Mouse (Mus musculus) lung, embryonic 14.5 days (tissue): ENCODE data around the gene Krtdap. TPM values are rescaled to one million over a fixed set of nuclear protein-coding genes. Genes with fewer than 3 reads are reported as not detected.

Experiments used
- ATAC-seq: fragments of 200-750 bp; cut with Nextera tagmentation; 2 replicates; pipeline ENCODE4 v1.8.0; 2017; ENCODE audit warnings: mild to moderate bottlenecking, moderate TSS enrichment, moderate library complexity; ENCODE audit not compliant: insufficient read depth
- DNase-seq: peaks from one replicate; pipeline ENCODE4 v3.0.0-alpha.2; 2015
- H3K27ac ChIP-seq: fragments of 300-500 bp; sonication (generic); 2 replicates; pipeline ENCODE4 v1.5.1; 2014; ENCODE audit warnings: low read depth, mild to moderate bottlenecking, moderate library complexity
- H3K27me3 ChIP-seq: fragments of 300-500 bp; sonication (generic); 2 replicates; pipeline ENCODE4 v1.6.1; 2014; ENCODE audit warnings: low read length, control low read depth; ENCODE audit not compliant: insufficient read depth
- H3K36me3 ChIP-seq: fragments of 300-500 bp; sonication (generic); 2 replicates; pipeline ENCODE4 v1.6.1; 2014; ENCODE audit warnings: control low read depth; ENCODE audit not compliant: insufficient read depth
- H3K4me1 ChIP-seq: fragments of 300-500 bp; sonication (generic); 2 replicates; pipeline ENCODE4 v1.6.1; 2014; ENCODE audit warnings: antibody characterized with exemption, control low read depth; ENCODE audit not compliant: insufficient read depth
- H3K4me2 ChIP-seq: fragments of 300-500 bp; sonication (generic); 2 replicates; pipeline ENCODE4 v1.6.1; 2014; ENCODE audit warnings: mild to moderate bottlenecking
- H3K4me3 ChIP-seq: fragments of 300-500 bp; sonication (generic); 2 replicates; pipeline ENCODE4 v1.5.1; 2014; ENCODE audit warnings: low read depth, low read length
- H3K9ac ChIP-seq: fragments of 300-500 bp; sonication (generic); 2 replicates; pipeline ENCODE4 v1.6.1; 2014
- H3K9me3 ChIP-seq: fragments of 300-500 bp; sonication (generic); 2 replicates; pipeline ENCODE4 v1.6.1; 2016; ENCODE audit warnings: low read depth, low read length, control low read depth
- CTCF ChIP-seq: IDR thresholded peaks from 2 replicates; pipeline ENCODE4 v1.5.1; 2016; ENCODE audit warnings: antibody characterized with exemption, low read depth
- WGBS: fragments of 180-500 bp; shearing (Covaris S2); extraction: QIAGEN DNeasy Blood & Tissue Kit; methylation state at CpG from one replicate; pipeline ENCODE4 v1.1.7; 2014; 5-methylcytosine and 5-hydroxymethylcytosine counted together
- polyA plus RNA-seq: library from polyadenylated mRNA; unstranded; fragments of >200 nt; fragmentation: Nextera tagmentation; extraction: Ambion mirVana; gene quantifications from 2 replicates; pipeline ENCODE4 v1.2.1, GENCODE M21; 2014

The Krtdap gene
- polyA plus RNA-seq, 1 experiment from 2014 or later = not detected

- no peak for DNase-seq
- Histone ChIP-seq H3K27me3 (no peaks in the 10 kb centered on the region), H3K4me1 (no peaks in the 10 kb centered on the region), H3K9me3 (no peaks in the 10 kb centered on the region), H3K36me3 (no peaks in the 10 kb centered on the region), H3K27ac (no peak overlapping the region), H3K4me2 (no peak overlapping the region), H3K4me3 (no peak overlapping the region), H3K9ac (no peak overlapping the region)
- ATAC-seq = no peak
- WGBS = 70% methylated on average over 13 of the region's 13 CpGs
- TF ChIP-seq CTCF = no peak
These were observed 1.8 kb upstream of the Krtdap start for GRCm38 (mm10) chr7:30785721-30786546.

GRCm38 (mm10) chr7:30790141-30790540 is 2.4 kb downstream of the Krtdap start:
- H3K4me3 ChIP-seq = no peak overlapping the region
- H3K27me3 ChIP-seq = no peaks in the 10 kb centered on the region
- 63% methylated on average over 10 of the region's 10 CpGs for WGBS
- H3K9me3 ChIP-seq = no peaks in the 10 kb centered on the region
- no peaks in the 10 kb centered on the region for H3K36me3 ChIP-seq
- no peak for TF ChIP-seq CTCF
- no peak overlapping the region for H3K4me2 ChIP-seq
- no peak for DNase-seq
- H3K9ac ChIP-seq = no peak overlapping the region
- no peak overlapping the region for H3K27ac ChIP-seq
- no peaks in the 10 kb centered on the region for H3K4me1 ChIP-seq
- ATAC-seq = no peak

- TF ChIP-seq CTCF = no peak
- 16% methylated on average over 9 of the region's 9 CpGs for WGBS
- Histone ChIP-seq H3K4me1 (no peaks in the 10 kb centered on the region), H3K27ac (no peak overlapping the region), H3K36me3 (no peaks in the 10 kb centered on the region), H3K9ac (no peak overlapping the region), H3K4me2 (no peak overlapping the region), H3K4me3 (no peak overlapping the region), H3K9me3 (no peaks in the 10 kb centered on the region), H3K27me3 (no peaks in the 10 kb centered on the region)
- DNase-seq = peak; percentile 59
- ATAC-seq = no peak
These were observed 4.2 kb downstream of the Krtdap start for GRCm38 (mm10) chr7:30791921-30792320.

GRCm38 (mm10) chr7:30794921-30795320 is 7.2 kb downstream of the Krtdap start:
- Histone ChIP-seq H3K27me3 (no peaks in the 10 kb centered on the region), H3K9ac (no peak overlapping the region), H3K4me1 (no peaks in the 10 kb centered on the region), H3K27ac (no peak overlapping the region), H3K36me3 (no peaks in the 10 kb centered on the region), H3K9me3 (no peaks in the 10 kb centered on the region), H3K4me3 (no peak overlapping the region), H3K4me2 (no peak overlapping the region)
- DNase-seq (no peak), ATAC-seq (no peak)
- no peak for TF ChIP-seq CTCF

GRCm38 (mm10) chr7:30796790-30797189 is 9.1 kb downstream of the Krtdap start:
- DNase-seq (no peak), ATAC-seq (no peak)
- Histone ChIP-seq H3K4me2 (no peak overlapping the region), H3K36me3 (no peaks in the 10 kb centered on the region), H3K9me3 (peaks cover 5% of the 10 kb centered on the region; the same call in 1 of the 2 replicates), H3K27me3 (no peaks in the 10 kb centered on the region), H3K4me3 (no peak overlapping the region), H3K4me1 (no peaks in the 10 kb centered on the region), H3K27ac (no peak overlapping the region), H3K9ac (no peak overlapping the region)
- WGBS = 87% methylated on average over 1 of the region's 1 CpGs
- no peak for TF ChIP-seq CTCF

GRCm38 (mm10) chr7:30800653-30801052 is 13.0 kb downstream of the Krtdap start:
- H3K27me3 ChIP-seq = no peaks in the 10 kb centered on the region
- no peaks in the 10 kb centered on the region for H3K4me1 ChIP-seq
- DNase-seq (no peak), ATAC-seq (no peak)
- no peaks in the 10 kb centered on the region for H3K36me3 ChIP-seq
- TF ChIP-seq CTCF = peak; percentile 31; the same call in 1 of the 2 replicates
- no peak overlapping the region for H3K4me2 ChIP-seq
- no peak overlapping the region for H3K27ac ChIP-seq
- H3K9ac ChIP-seq = no peak overlapping the region
- H3K9me3 ChIP-seq = peaks cover 5% of the 10 kb centered on the region; the same call in 1 of the 2 replicates
- H3K4me3 ChIP-seq = no peak overlapping the region

GRCm38 (mm10) chr7:30803256-30803655 is 15.6 kb downstream of the Krtdap start:
- no peak for ATAC-seq
- Histone ChIP-seq H3K4me3 (no peak overlapping the region), H3K27me3 (no peaks in the 10 kb centered on the region), H3K9me3 (peaks cover 5% of the 10 kb centered on the region; the same call in 1 of the 2 replicates), H3K4me2 (no peak overlapping the region), H3K27ac (no peak overlapping the region), H3K9ac (no peak overlapping the region), H3K36me3 (no peaks in the 10 kb centered on the region), H3K4me1 (no peaks in the 10 kb centered on the region)
- 93% methylated on average over 3 of the region's 3 CpGs for WGBS
- no peak for DNase-seq
- TF ChIP-seq CTCF = no peak
